Mouse (Mus musculus) intestine, embryonic 14.5 days (tissue): ENCODE data around the gene Bex6. TPM values are rescaled to one million over a fixed set of nuclear protein-coding genes. Genes with fewer than 3 reads are reported as not detected.

Source experiments
- ATAC-seq: fragments of 200-750 bp; cut with Nextera tagmentation; replicated peaks from 2 replicates; pipeline ENCODE4 v1.8.0; 2017; ENCODE audit warnings: low read depth, moderate number of reproducible peaks, moderate TSS enrichment, moderate library complexity; ENCODE audit not compliant: low FRiP score, low TSS enrichment
- DNase-seq: peaks from one replicate; pipeline ENCODE4 v3.0.0-alpha.2; 2018; ENCODE audit warnings: low spot score
- H3K27ac ChIP-seq: fragments of 300-500 bp; sonication (generic); 2 replicates; pipeline ENCODE4 v1.5.1; 2014; ENCODE audit warnings: low read depth, mild to moderate bottlenecking, control low read depth
- H3K27me3 ChIP-seq: fragments of 300-500 bp; sonication (generic); replicated peaks from 2 replicates; pipeline ENCODE4 v1.6.1; 2014; ENCODE audit warnings: low read length, control low read depth; ENCODE audit not compliant: control insufficient read depth, insufficient read depth
- H3K36me3 ChIP-seq: fragments of 300-500 bp; sonication (generic); 2 replicates; pipeline ENCODE4 v1.6.1; 2014; ENCODE audit warnings: low read length, control low read depth; ENCODE audit not compliant: control insufficient read depth, insufficient read depth
- H3K4me1 ChIP-seq: fragments of 300-500 bp; sonication (generic); replicated peaks from 2 replicates; pipeline ENCODE4 v1.6.1; 2014; ENCODE audit warnings: low read length, control low read depth, mixed read lengths; ENCODE audit not compliant: control insufficient read depth, insufficient read depth
- H3K4me2 ChIP-seq: fragments of 300-500 bp; sonication (generic); 2 replicates; pipeline ENCODE4 v1.6.1; 2014; ENCODE audit warnings: low read length
- H3K4me3 ChIP-seq: fragments of 300-500 bp; sonication (generic); 2 replicates; pipeline ENCODE4 v1.5.1; 2014; ENCODE audit warnings: low read depth, low read length, control low read depth, mixed read lengths
- H3K9ac ChIP-seq: fragments of 300-500 bp; sonication (generic); 2 replicates; pipeline ENCODE4 v1.6.1; 2014; ENCODE audit warnings: mild to moderate bottlenecking, low read length
- H3K9me3 ChIP-seq: fragments of 300-500 bp; sonication (generic); 2 replicates; pipeline ENCODE4 v1.6.1; 2016; ENCODE audit warnings: low read length, control low read depth; ENCODE audit not compliant: control insufficient read depth
- WGBS: fragments of 180-500 bp; shearing (Covaris S2); extraction: QIAGEN DNeasy Blood & Tissue Kit; methylation state at CpG from one replicate; pipeline ENCODE4 v1.1.7; 2014; 5-methylcytosine and 5-hydroxymethylcytosine counted together
- polyA plus RNA-seq: library from polyadenylated mRNA; unstranded; fragments of >200 nt; fragmentation: Nextera tagmentation; extraction: Ambion mirVana; gene quantifications from 2 replicates; pipeline ENCODE4 v1.2.1, GENCODE M21; 2014

The Bex6 gene
- polyA plus RNA-seq, 1 experiment from 2014 or later = not detected

GRCm38 (mm10) chr16:32164396-32165027 is 15.1 kb upstream of the Bex6 start:
- H3K4me3 ChIP-seq = peak overlapping the region; percentile 31
- H3K4me1 ChIP-seq = peaks cover 4% of the 10 kb centered on the region; the same call in 1 of the 2 replicates
- no peak for ATAC-seq
- H3K27ac ChIP-seq = no peak overlapping the region
- WGBS = 68% methylated on average over 19 of the region's 19 CpGs
- no peaks in the 10 kb centered on the region for H3K9me3 ChIP-seq
- 0 out of 2 replicates have a peak, but pooled peaks cover 3% of the 10 kb centered on the region for H3K27me3 ChIP-seq
- DNase-seq = no peak
- H3K4me2 ChIP-seq = peak overlapping the region; percentile 55
- H3K36me3 ChIP-seq = no peaks in the 10 kb centered on the region
- 0 out of 2 replicates have a peak overlapping the region, but pooled peaks have one; percentile 11 for H3K9ac ChIP-seq

GRCm38 (mm10) chr16:32165281-32165821 is 14.3 kb upstream of the Bex6 start, which contains the start of gene Nrros:
TSS of gene Nrros (minus strand) at chr16:32165594.
- Histone ChIP-seq H3K9ac (peak within 1 kb of the TSS; percentile 11; the same call in 1 of the 2 replicates), H3K36me3 (no peaks in the 10 kb centered on the region), H3K4me1 (peaks cover 4% of the 10 kb centered on the region; the same call in 1 of the 2 replicates), H3K4me2 (peak within 1 kb of the TSS; percentile 55), H3K27me3 (0 out of 2 replicates have a peak, but pooled peaks cover 3% of the 10 kb centered on the region), H3K4me3 (peak within 1 kb of the TSS; percentile 31), H3K9me3 (no peaks in the 10 kb centered on the region), H3K27ac (no peak within 1 kb of the TSS)
- 2% methylated on average over 25 of the region's 25 CpGs for WGBS
- peak; percentile 66 for DNase-seq
- ATAC-seq = 0 out of 2 replicates have a peak, but pooled peaks have one; percentile 43

- H3K27me3 ChIP-seq = 0 out of 2 replicates have a peak, but pooled peaks cover 3% of the 10 kb centered on the region
- no peak overlapping the region for H3K9ac ChIP-seq
- H3K9me3 ChIP-seq = no peaks in the 10 kb centered on the region
- ATAC-seq (no peak), DNase-seq (no peak)
- 91% methylated on average over 4 of the region's 4 CpGs for WGBS
- H3K4me2 ChIP-seq = no peak overlapping the region
- no peaks in the 10 kb centered on the region for H3K36me3 ChIP-seq
- H3K27ac ChIP-seq = no peak overlapping the region
- H3K4me1 ChIP-seq = peaks cover 4% of the 10 kb centered on the region; the same call in 1 of the 2 replicates
- H3K4me3 ChIP-seq = no peak overlapping the region
Observed at GRCm38 (mm10) chr16:32167819-32168545, 11.6 kb upstream of the Bex6 start.

- no peak for ATAC-seq
- no peak overlapping the region for H3K4me3 ChIP-seq
- H3K4me1 ChIP-seq = no peaks in the 10 kb centered on the region
- H3K27ac ChIP-seq = no peak overlapping the region
- H3K27me3 ChIP-seq = no peaks in the 10 kb centered on the region
- H3K9me3 ChIP-seq = no peaks in the 10 kb centered on the region
- no peak overlapping the region for H3K4me2 ChIP-seq
- no peak for DNase-seq
- H3K36me3 ChIP-seq = no peaks in the 10 kb centered on the region
- WGBS = 87% methylated on average over 5 of the region's 5 CpGs
- H3K9ac ChIP-seq = no peak overlapping the region
Observed at GRCm38 (mm10) chr16:32171031-32171731, 8.4 kb upstream of the Bex6 start.

- Histone ChIP-seq H3K4me2 (no peak overlapping the region), H3K27me3 (no peaks in the 10 kb centered on the region), H3K27ac (no peak overlapping the region), H3K36me3 (no peaks in the 10 kb centered on the region), H3K9ac (no peak overlapping the region), H3K4me1 (no peaks in the 10 kb centered on the region), H3K9me3 (no peaks in the 10 kb centered on the region), H3K4me3 (no peak overlapping the region)
- no peak for DNase-seq
- no peak for ATAC-seq
- 72% methylated on average over 11 of the region's 11 CpGs for WGBS
Observed at GRCm38 (mm10) chr16:32173401-32173800, 6.2 kb upstream of the Bex6 start.

GRCm38 (mm10) chr16:32174340-32175005 is 5.2 kb upstream of the Bex6 start:
- no peak for ATAC-seq
- no peaks in the 10 kb centered on the region for H3K36me3 ChIP-seq
- H3K9ac ChIP-seq = no peak overlapping the region
- no peak overlapping the region for H3K4me2 ChIP-seq
- H3K4me1 ChIP-seq = no peaks in the 10 kb centered on the region
- no peak overlapping the region for H3K27ac ChIP-seq
- WGBS = 79% methylated on average over 8 of the region's 8 CpGs
- H3K4me3 ChIP-seq = no peak overlapping the region
- H3K27me3 ChIP-seq = no peaks in the 10 kb centered on the region
- DNase-seq = no peak
- H3K9me3 ChIP-seq = no peaks in the 10 kb centered on the region

- no peak overlapping the region for H3K27ac ChIP-seq
- no peaks in the 10 kb centered on the region for H3K4me1 ChIP-seq
- H3K4me3 ChIP-seq = no peak overlapping the region
- 87% methylated on average over 4 of the region's 4 CpGs for WGBS
- no peak overlapping the region for H3K4me2 ChIP-seq
- no peaks in the 10 kb centered on the region for H3K9me3 ChIP-seq
- no peak for DNase-seq
- no peak overlapping the region for H3K9ac ChIP-seq
- H3K36me3 ChIP-seq = no peaks in the 10 kb centered on the region
- H3K27me3 ChIP-seq = no peaks in the 10 kb centered on the region
- ATAC-seq = no peak
Observed at GRCm38 (mm10) chr16:32175029-32175428, 4.6 kb upstream of the Bex6 start.
